Mouse (Mus musculus) heart, embryonic 10.5 days (tissue): ENCODE results near the gene Cdc73. TPM values are rescaled to one million over a fixed set of nuclear protein-coding genes. Genes with fewer than 3 reads are reported as not detected.
"Not testable (repeated sequence)": the region's sequence is repeated elsewhere in the genome, so short reads cannot be mapped to it uniquely, and the experiment has no call there.

Experiments used
- DNase-seq: peaks from one replicate; pipeline ENCODE4 v3.0.0-alpha.2; 2017; ENCODE audit warnings: low spot score
- H3K27ac ChIP-seq: fragments of 300-500 bp; sonication (generic); 2 replicates; pipeline ENCODE4 v1.5.1; 2016; ENCODE audit warnings: mild to moderate bottlenecking
- H3K27me3 ChIP-seq: fragments of 300-500 bp; sonication (generic); 2 replicates; pipeline ENCODE4 v1.6.1; 2016; ENCODE audit warnings: mild to moderate bottlenecking; ENCODE audit not compliant: poor library complexity, insufficient read depth, severe bottlenecking
- H3K36me3 ChIP-seq: fragments of 300-500 bp; sonication (generic); 2 replicates; pipeline ENCODE4 v1.6.1; 2016; ENCODE audit warnings: mild to moderate bottlenecking, moderate library complexity
- H3K4me1 ChIP-seq: fragments of 300-500 bp; sonication (generic); 2 replicates; pipeline ENCODE4 v1.6.1; 2016; ENCODE audit warnings: mild to moderate bottlenecking
- H3K4me3 ChIP-seq: fragments of 300-500 bp; sonication (generic); 2 replicates; pipeline ENCODE4 v1.5.1; 2016; ENCODE audit warnings: mild to moderate bottlenecking, moderate library complexity
- H3K9me3 ChIP-seq: fragments of 300-500 bp; sonication (generic); 2 replicates; pipeline ENCODE4 v1.6.1; 2016; ENCODE audit warnings: mild to moderate bottlenecking, moderate library complexity
- WGBS: fragments of 180-500 bp; shearing (Covaris S2); methylation state at CpG from one replicate; pipeline ENCODE4 v1.1.7; 2016; 5-methylcytosine and 5-hydroxymethylcytosine counted together
- polyA plus RNA-seq: library from polyadenylated mRNA; unstranded; fragments of >200 nt; fragmentation: Nextera tagmentation; extraction: Ambion mirVana; gene quantifications from 2 replicates; pipeline ENCODE4 v1.2.1, GENCODE M21; 2016

The Cdc73 gene
- polyA plus RNA-seq, 1 experiment from 2014 or later = 31.7 TPM

DNA sequence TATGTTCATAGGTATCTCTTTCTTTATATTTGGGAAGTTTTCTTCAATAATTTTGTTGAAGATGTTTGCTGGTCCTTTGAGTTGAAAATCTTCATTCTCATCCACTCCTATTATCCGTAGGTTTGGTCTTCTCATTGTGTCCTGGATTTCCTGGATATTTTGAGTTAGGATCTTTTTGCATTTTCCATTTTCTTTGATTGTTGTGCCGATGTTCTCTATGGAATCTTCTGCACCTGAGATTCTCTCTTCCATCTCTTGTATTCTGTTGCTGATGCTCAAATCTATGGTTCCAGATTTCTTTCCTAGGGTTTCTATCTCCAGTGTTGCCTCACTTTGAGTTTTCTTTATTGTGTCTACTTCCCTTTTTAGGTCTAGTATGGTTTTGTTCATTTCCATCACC lies 13.3 kb upstream of the Cdc73 start, which contains the start of gene Glrx2:
TSS of gene Glrx2 (plus strand) at position 301 of the 400 bp plus-strand sequence.
- H3K4me1 ChIP-seq, H3K27ac ChIP-seq, H3K4me3 ChIP-seq, H3K9me3 ChIP-seq, DNase-seq, H3K36me3 ChIP-seq, H3K27me3 ChIP-seq: not testable (repeated sequence)
- WGBS = no CpG with 5 or more reads among the region's 2 CpGs

DNA sequence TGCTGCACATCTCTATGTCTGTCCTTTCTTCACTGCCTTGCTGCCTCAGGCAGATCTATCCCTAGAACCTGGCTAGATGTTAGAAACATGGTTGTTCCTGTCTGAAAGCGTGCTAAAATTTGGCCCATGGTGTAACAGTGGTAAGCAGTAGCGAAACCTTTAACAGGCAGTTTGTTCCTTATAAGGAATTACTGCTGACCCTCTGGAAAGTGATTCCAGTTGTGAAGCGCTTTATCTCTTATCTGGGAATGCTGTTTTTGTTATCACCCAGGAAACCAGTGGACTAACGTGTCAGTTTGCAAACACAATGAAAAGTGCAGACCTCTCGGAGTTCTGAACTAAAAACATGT lies 7.9 kb upstream of the Cdc73 start:
- Histone ChIP-seq H3K27me3 (no peaks in the 10 kb centered on the region), H3K27ac (peak overlapping the region; percentile 57; the same call in 1 of the 2 replicates), H3K4me1 (peaks cover 9% of the 10 kb centered on the region), H3K4me3 (no peak overlapping the region), H3K9me3 (no peaks in the 10 kb centered on the region), H3K36me3 (no peaks in the 10 kb centered on the region)
- DNase-seq = no peak
- 29% methylated on average over 5 of the region's 5 CpGs for WGBS

DNA sequence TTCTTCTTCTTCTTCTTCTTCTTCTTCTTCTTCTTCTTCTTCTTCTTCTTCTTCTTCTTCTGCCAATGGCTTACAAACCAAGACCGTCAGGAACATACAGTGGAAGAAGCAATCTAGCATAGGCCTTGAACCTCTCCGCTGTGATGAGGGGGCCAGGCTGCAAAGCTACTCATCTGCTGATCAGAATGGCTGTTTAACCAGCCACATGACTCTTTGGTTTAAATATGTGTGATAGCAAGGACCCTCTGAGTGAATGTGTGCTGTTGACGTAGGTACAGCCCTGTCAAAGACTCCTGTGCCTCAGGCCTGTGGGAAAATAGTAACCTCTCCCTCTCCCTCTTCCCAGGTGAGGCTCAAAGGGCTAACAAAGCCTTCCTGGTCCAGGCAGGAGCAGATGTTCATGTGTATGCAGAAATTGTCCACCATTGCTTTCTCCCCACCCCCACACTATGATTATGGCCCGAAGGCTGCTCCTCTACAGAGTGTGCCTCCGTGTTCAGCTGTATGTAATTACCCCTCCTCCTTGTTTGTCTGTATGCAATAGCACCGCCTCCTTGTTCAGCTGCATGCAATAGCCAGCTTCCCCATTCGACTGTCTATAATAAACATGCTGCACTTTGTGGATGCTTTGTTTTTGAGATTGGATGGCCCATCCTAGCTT lies 7.4 kb upstream of the Cdc73 start:
- no peaks in the 10 kb centered on the region for H3K9me3 ChIP-seq
- H3K4me3 ChIP-seq = no peak overlapping the region
- H3K36me3 ChIP-seq = no peaks in the 10 kb centered on the region
- peaks cover 9% of the 10 kb centered on the region for H3K4me1 ChIP-seq
- WGBS = 72% methylated on average over 7 of the region's 7 CpGs
- peak overlapping the region; percentile 57; the same call in 1 of the 2 replicates for H3K27ac ChIP-seq
- no peaks in the 10 kb centered on the region for H3K27me3 ChIP-seq
- DNase-seq = no peak

DNA sequence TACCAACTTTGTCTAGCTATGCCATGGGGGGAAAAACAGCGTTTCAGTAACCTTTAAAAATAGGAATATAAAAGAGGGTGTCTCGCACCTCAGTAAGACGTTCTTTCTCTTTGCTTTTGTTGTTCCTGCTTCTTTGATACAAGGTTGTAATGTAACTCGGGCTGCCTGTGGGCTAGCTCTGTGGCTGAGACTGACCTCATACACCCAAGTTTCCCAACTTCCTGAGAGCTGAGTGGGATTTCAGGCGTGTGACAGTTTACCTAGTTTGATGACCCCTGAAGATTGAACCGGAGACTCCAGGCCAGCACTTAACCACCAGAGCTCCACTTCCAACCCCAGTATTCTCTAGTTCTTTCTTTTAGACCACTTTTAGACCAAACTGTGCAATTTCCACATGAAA lies 5.7 kb upstream of the Cdc73 start:
- Histone ChIP-seq H3K27me3 (no peaks in the 10 kb centered on the region), H3K4me3 (no peak overlapping the region), H3K4me1 (peaks cover 9% of the 10 kb centered on the region), H3K36me3 (no peaks in the 10 kb centered on the region), H3K9me3 (no peaks in the 10 kb centered on the region), H3K27ac (no peak overlapping the region)
- 76% methylated on average over 6 of the region's 6 CpGs for WGBS
- no peak for DNase-seq

DNA sequence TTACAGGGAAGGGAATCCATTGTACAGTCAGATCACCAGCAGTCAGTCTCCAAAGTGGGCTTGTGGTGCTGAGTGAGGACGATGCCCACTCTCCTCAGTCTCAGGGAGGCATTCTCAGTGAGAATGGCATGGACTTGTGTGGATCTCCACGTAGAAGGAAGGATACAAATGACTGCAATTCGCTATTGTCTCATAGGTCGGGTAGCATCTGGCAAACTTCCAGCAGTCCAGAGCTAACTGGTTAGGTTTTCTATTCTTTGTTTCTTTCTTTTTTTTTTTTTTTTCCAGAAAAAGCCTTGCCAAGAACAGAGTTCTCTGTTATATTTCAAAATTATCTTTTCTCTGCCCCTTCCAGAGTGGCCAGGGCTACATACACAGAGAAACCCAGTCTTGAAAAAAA lies 4.3 kb upstream of the Cdc73 start:
- 67% methylated on average over 4 of the region's 4 CpGs for WGBS
- Histone ChIP-seq H3K27ac (no peak overlapping the region), H3K27me3 (no peaks in the 10 kb centered on the region), H3K36me3 (no peaks in the 10 kb centered on the region), H3K4me1 (peaks cover 9% of the 10 kb centered on the region), H3K9me3 (no peaks in the 10 kb centered on the region), H3K4me3 (no peak overlapping the region)
- no peak for DNase-seq

DNA sequence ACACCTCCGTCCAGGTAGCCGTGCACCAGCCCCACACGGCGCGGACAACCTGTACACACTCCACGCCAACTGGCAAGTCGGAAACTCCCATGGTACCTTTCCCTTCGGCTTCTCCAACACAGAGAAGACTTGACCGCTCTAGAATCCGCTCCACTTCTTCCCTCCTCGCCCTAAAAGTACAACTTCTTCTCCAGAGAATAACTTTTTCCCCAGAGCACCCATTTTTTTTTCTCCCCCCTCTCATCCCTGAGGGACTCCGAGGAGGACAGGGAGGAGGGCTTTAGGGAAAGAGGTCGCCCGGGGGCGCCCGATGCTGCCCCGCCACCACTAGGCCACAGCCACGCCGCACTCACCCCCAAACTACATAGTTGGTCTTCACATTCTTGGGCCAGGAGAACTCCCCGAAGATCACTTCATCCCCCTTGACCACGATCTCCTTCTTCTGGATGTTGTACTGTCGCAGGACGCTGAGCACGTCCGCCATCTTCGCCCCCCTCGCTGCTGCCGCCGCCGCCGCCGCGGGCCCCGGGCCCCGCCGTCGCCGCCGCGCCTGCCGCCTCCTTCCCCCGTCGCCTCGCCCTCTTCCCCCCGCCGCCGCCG lies 452 bp downstream of the Cdc73 start:
- WGBS = 0% methylated on average over 45 of the region's 48 CpGs
- Histone ChIP-seq H3K4me1 (peaks cover 8% of the 10 kb centered on the region; the same call in 1 of the 2 replicates), H3K27ac (peak overlapping the region; percentile 97), H3K36me3 (peaks cover 13% of the 10 kb centered on the region), H3K9me3 (no peaks in the 10 kb centered on the region), H3K4me3 (peak overlapping the region; percentile 78), H3K27me3 (no peaks in the 10 kb centered on the region)
- DNase-seq = peak; percentile 75

DNA sequence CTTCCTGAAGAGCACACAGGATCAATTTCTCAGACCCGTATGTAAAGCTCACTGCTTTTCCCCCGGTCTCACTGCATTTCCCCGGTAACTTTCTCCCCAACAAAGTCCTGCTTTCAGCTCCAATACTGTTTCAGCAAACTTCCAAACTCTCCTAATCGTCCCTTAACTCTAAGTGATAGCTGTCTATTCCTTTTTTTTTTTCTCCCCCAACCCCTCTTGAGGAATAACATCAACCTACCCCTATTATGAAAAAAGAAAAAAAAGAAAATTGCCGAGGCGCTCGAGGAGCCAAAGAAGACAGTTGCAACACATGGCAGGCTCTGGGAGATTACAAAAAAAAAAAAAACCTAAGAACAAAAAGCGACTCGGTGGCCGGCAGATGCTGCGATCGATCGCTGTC lies 957 bp downstream of the Cdc73 start:
- peak overlapping the region; percentile 78 for H3K4me3 ChIP-seq
- H3K27me3 ChIP-seq = no peaks in the 10 kb centered on the region
- DNase-seq = no peak
- peaks cover 8% of the 10 kb centered on the region; the same call in 1 of the 2 replicates for H3K4me1 ChIP-seq
- H3K27ac ChIP-seq = peak overlapping the region; percentile 97
- H3K9me3 ChIP-seq = no peaks in the 10 kb centered on the region
- H3K36me3 ChIP-seq = peaks cover 17% of the 10 kb centered on the region
- under 1% methylated on average over 13 of the region's 13 CpGs for WGBS

DNA sequence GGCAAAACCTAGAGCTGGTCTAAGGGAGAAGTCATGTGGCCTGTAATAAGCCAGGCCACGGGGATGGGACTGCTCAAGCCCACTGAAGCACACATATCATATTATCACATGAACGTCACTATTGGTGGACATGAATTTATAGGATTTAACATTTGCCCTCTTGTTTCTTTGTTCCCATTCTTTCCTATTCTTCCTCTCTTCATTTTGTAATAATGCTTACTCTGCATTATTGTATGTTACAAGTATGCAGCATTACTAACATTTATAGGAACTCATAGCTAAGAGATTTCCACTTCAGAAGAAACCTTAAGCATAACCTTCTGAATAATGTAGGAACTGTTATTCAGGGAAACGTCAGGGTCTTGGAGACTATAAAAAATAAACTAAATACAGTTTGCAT lies 17.8 kb downstream of the Cdc73 start:
- peaks cover 64% of the 10 kb centered on the region for H3K36me3 ChIP-seq
- H3K9me3 ChIP-seq = no peaks in the 10 kb centered on the region
- WGBS = 94% methylated on average over 3 of the region's 3 CpGs
- H3K4me3 ChIP-seq = no peak overlapping the region
- no peak for DNase-seq
- no peaks in the 10 kb centered on the region for H3K4me1 ChIP-seq
- no peaks in the 10 kb centered on the region for H3K27me3 ChIP-seq
- H3K27ac ChIP-seq = no peak overlapping the region

DNA sequence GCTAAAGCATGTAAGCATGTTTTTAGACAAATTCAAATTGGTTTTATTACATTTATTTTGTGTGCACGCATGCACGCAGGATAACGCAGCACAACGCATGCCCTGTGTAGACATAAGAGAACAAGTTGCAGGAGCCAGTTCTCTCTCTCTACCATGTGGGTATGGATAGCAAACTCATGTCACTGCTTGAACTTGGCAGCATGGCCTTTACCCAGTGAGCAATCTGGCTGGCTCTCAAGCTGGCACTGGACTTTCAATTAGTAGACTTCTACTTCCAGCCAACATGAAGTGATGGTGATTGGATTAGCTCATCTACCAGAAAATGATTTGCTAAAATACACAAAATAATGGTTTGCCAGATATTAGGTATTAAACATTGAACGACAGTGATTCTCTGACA lies 21.6 kb downstream of the Cdc73 start:
- 98% methylated on average over 5 of the region's 5 CpGs for WGBS
- Histone ChIP-seq H3K36me3 (peaks cover 58% of the 10 kb centered on the region), H3K27me3 (no peaks in the 10 kb centered on the region), H3K27ac (no peak overlapping the region), H3K4me1 (no peaks in the 10 kb centered on the region), H3K9me3 (no peaks in the 10 kb centered on the region), H3K4me3 (no peak overlapping the region)
- no peak for DNase-seq

DNA sequence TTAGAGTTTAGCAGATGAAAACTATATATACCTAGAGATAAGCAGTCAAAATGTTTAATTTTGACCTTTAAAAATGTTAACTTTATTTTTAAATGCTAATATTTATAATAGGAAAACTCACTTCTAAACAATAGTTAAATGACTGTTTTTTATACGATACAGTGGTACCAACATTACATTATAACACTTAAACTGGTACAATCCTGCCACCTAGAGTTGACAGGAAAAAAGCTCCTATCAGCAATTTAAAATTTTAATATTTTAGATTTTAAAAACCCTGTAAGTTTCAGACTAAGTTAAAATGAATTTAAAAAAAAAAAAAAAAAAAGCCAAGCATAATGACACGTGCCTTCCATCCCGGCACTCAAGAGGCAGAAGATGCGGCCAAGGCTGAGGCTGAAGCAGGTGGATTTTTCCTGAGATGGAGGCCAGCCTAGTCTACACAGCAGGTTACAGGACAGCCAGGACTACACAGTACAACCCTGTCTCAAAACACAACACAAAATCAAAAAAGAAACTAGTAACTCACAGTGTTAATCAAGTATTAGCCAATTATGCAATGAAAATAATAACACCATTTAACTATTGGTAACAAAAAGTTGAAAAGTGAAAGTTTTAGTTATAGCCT lies 26.8 kb downstream of the Cdc73 start:
- Histone ChIP-seq H3K27ac (no peak overlapping the region), H3K4me3 (no peak overlapping the region), H3K4me1 (no peaks in the 10 kb centered on the region), H3K36me3 (peaks cover 44% of the 10 kb centered on the region), H3K27me3 (no peaks in the 10 kb centered on the region), H3K9me3 (no peaks in the 10 kb centered on the region)
- WGBS = 94% methylated on average over 4 of the region's 4 CpGs
- no peak for DNase-seq

DNA sequence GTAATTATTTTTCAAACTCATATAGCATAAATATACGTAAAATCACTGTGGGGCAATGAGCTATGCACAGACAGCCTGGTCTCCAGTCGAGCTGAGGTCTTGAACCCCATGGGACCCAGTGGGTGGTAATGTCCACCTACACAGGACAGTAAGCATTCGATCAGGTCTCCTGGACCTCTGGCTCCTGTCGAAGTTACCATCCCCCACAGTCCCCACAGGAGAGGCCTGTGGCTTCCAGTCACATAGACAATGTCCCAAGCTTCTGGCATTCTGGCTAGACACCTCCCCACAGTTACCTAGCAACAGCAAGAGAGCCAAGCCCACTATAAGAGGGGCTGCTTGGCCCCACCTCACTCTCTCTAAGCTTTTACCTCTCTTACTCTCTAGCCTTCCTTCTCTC lies 37.9 kb downstream of the Cdc73 start:
- not testable (repeated sequence) for H3K9me3 ChIP-seq, H3K4me3 ChIP-seq, H3K27ac ChIP-seq, H3K4me1 ChIP-seq, H3K27me3 ChIP-seq, DNase-seq
- WGBS = 94% methylated on average over 4 of the region's 4 CpGs
- H3K36me3 ChIP-seq = peaks cover 55% of the 10 kb centered on the region

DNA sequence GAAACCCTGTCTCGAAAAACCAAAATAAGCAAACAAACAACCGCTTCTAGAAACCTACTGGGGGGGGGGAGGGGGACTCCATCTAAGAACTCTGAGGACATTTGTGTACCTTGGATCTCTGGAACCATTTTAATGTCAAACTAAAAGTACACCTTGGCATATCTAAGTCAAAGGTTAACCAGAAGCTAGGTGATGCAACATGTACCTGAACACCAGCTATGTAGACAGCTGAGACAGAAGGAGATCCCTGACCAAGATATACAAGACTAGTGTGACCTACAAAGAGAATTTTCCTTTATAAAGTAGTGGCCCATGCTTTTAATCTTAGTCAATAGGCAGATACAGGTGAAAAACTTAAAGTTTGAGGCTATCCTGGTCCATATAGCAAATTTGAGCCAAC lies 39.5 kb downstream of the Cdc73 start:
- H3K4me1 ChIP-seq = 0 out of 2 replicates have a peak, but pooled peaks cover 3% of the 10 kb centered on the region
- H3K27ac ChIP-seq = no peak overlapping the region
- DNase-seq = no peak
- H3K9me3 ChIP-seq = no peaks in the 10 kb centered on the region
- no peak overlapping the region for H3K4me3 ChIP-seq
- 95% methylated on average over 2 of the region's 2 CpGs for WGBS
- no peaks in the 10 kb centered on the region for H3K27me3 ChIP-seq
- H3K36me3 ChIP-seq = peaks cover 45% of the 10 kb centered on the region

DNA sequence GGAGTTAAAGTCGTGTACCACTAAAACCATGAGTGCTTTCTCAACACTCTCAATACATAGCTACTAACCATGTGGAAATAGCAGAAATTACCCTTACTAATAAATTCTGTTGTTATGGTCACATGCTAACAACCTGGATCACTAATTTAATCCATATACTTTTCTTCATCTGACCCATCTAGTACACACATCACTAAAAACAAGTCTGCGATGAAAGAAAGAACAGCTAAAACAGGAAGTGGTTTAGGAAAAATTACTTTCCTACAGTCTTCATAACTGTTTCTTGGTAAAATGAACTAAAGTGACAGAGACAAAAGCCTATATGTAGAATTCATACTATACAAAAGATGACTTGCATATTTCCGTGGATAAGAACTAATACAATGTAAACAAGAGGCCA lies 49.0 kb downstream of the Cdc73 start:
- Histone ChIP-seq H3K4me1 (no peaks in the 10 kb centered on the region), H3K9me3 (no peaks in the 10 kb centered on the region), H3K27me3 (no peaks in the 10 kb centered on the region), H3K4me3 (no peak overlapping the region), H3K27ac (no peak overlapping the region), H3K36me3 (peaks cover 11% of the 10 kb centered on the region)
- WGBS = 88% methylated on average over 3 of the region's 3 CpGs
- DNase-seq = no peak
